Mouse (Mus musculus) megakaryocyte progenitor cell, adult 5-6 weeks (primary cell): ENCODE measurements around the gene Cpm. TPM values are rescaled to one million over a fixed set of nuclear protein-coding genes. Genes with fewer than 3 reads are reported as not detected.

ENCODE experiments used
- ATAC-seq: replicated peaks from 2 replicates; pipeline ENCODE4 v1.8.0; 2016; ENCODE audit warnings: mild to moderate bottlenecking, moderate TSS enrichment, inconsistent platforms; ENCODE audit not compliant: poor library complexity
- total RNA-seq, 2 experiments: library from RNA; stranded (forward) in 1 of 2; stranded (reverse) in 1 of 2; fragments of 157-497, 149-512 nt in 1 of 2; fragments of 200-1000 nt in 1 of 2; gene quantifications; 2 replicates each; pipeline versions ENCODE4 v1.2.3 to v1.2.4; 2015 to 2017

The Cpm gene
- total RNA-seq, 2 experiments from 2014 or later, result 0.17 TPM; not detected in 1

DNA sequence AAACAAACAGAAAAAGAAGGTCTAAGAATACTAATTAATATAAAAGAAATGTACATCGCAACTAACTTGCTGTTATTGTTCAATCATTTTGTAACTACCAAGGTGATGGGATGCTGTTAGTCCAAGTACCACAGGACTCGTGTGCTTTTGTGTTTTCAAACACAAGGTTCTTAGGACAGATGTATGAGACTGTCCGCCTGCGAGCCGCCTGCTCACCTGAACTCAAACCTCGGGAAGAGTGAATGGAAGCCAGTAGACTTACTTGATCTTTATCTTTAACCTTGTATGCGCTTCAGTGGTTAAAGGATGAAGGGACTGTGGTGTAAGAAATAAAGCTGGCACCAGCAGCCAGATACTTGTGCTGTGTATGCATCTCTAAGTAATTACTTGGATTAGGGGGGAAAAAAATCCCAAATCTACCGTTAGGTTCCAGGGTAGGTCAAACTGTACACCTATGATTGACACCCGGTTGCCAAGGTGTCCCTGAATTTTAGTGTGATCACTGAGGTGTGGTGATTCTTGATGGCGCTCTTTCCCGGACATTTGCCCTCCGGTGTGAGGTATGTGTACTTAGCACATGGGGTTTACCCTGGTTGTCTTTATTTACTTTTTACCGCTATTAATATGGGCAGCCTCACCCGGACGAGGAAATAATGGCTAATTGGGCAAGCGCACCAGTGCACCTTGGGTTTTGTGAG, 2.4 kb downstream of the Cpm start:
- ATAC-seq, result no peak

DNA sequence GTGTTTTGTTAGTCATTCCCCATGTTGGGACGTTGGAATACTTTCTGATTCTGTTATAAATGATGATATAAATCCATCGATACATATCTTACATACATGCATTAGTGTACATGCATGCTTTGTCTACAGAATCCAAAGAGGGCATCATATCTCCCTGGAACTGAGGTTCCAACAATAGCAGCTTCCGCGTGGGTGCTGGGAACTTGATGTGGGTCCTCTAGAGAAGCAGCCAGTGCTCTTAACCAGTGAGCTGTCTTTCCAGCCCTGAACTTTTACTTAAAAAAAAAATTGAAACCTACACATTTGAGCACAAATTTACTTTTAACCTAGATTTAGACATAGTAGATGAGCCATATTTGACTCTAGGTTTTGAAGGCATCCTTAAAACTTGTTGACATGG, 3.1 kb downstream of the Cpm start:
- no peak for ATAC-seq

GRCm38 (mm10) chr10:117633564-117634208, 4.4 kb downstream of the Cpm start:
- ATAC-seq, result no peak

DNA sequence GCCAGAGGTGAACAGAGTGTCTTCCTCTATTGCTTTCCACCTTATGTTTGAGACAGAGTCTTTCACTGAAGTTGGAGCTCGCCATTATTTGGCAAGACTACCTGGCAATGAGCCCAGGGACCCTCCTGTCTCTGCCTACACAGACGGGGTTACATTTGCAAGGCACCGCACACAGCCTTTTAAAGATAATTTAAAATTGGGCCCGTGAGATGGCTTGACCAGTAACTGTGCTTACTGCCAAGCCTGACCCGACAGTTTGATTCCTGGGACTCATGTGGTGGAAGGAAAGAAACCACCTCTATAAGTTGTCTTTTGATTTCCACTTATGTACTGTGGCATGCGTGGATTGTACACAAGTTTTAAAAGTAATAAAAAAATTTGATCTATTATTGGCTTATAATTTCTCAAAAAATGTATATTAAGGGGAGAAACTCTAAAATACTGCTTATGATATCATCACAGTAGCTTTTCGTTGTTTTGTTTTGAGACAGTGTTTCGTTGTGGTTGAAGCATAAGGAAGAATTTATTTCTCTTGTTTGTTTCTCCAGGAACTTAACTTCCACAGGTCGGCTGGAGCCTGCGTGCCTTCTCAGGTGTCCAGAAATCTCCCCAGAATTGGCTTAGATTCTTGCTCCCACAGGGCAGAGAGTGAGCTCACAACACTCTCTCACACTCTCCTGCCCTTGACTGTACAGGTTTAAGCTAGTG, 5.2 kb downstream of the Cpm start:
- no peak for ATAC-seq

GRCm38 (mm10) chr10:117635078-117635771, 5.9 kb downstream of the Cpm start:
- no peak for ATAC-seq

- no peak for ATAC-seq
Measured at GRCm38 (mm10) chr10:117635823-117636589, 6.7 kb downstream of the Cpm start.

- no peak; the same call in 1 of the 2 replicates for ATAC-seq
Measured at GRCm38 (mm10) chr10:117637062-117637744, 7.9 kb downstream of the Cpm start.

DNA sequence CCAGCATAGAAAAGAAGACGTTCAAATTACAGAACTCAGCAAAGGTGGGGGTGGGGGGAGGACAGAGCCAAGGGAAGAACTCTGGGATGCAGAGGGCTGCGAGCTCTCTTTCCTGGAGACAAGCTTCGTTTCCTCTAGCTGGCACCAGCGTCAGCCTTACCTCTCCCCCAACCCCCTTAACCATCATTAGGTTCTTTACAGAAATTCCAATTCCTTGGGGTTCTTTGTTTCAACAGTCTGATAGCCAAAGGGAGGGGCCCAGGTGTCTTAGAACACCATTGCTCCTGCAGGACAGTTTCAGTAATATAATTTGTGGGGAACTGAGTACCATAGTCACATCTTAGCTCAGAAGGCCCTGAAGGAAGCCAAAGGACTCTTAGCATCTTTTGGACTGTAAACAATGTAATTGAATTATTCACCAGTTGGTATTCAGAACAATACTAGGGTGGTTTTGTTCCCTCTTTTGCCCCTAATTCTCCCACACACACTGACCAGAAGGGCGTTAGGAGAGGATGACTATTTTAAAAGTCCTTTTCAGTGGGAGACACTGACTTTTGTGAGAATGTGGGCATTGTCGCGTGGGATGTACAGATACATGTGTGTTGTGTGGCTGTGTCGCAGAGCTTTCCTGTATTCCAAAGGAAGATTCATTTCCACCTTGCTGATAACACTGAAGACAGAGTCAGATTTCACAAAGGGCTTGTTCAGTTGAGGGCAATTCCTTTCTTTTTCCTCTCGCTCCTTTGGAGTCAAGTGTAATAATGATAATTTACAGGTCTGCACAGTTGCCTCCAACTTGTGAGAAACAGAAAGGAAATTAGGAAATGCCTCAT, 8.7 kb downstream of the Cpm start:
- ATAC-seq, result no peak

- no peak for ATAC-seq
Measured at GRCm38 (mm10) chr10:117638578-117639220, 9.4 kb downstream of the Cpm start.

DNA sequence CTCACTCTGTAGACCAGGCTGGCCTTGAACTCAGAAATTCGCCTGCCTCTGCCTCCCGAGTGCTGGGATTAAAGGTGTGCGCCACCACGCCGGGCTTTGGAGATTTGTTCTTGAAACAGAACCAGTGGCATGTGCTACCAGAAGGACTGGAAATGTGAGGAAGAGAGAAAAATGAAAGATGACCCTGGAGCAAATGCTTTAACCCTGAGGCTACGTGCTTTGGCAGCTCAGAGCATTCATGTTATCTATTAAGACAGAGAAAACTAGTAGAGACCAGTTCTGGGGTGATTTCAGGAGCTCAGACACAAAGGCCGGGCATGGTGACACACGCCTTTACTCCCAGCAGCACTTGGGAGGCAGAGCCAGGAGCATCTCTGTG, 9.9 kb downstream of the Cpm start:
- no peak for ATAC-seq

GRCm38 (mm10) chr10:117639899-117640594, 10.7 kb downstream of the Cpm start:
- peak; percentile 81 for ATAC-seq

DNA sequence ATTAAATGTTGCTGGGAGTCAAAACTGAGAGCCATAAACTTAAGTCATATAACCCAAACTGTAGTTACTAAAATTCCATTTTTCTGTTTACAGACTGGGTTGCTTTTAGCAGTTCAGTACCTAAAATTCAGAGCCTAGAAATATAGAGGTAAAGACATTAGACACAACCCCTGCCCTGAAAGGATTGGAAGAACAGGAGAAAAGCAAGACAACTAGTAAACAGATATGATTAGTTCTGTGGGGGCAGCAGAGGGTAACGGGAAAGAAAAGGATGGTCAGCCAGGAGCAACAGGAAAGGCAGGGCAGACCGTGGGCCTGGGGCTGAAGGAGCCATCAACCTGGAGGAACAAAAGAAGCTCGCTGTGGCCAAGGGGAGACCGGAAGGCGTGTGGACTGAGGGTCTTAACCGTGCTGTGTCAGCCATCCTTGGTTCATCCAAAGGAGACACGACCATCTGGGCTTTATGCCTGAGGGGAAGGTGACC, 11.3 kb downstream of the Cpm start:
- no peak for ATAC-seq

DNA sequence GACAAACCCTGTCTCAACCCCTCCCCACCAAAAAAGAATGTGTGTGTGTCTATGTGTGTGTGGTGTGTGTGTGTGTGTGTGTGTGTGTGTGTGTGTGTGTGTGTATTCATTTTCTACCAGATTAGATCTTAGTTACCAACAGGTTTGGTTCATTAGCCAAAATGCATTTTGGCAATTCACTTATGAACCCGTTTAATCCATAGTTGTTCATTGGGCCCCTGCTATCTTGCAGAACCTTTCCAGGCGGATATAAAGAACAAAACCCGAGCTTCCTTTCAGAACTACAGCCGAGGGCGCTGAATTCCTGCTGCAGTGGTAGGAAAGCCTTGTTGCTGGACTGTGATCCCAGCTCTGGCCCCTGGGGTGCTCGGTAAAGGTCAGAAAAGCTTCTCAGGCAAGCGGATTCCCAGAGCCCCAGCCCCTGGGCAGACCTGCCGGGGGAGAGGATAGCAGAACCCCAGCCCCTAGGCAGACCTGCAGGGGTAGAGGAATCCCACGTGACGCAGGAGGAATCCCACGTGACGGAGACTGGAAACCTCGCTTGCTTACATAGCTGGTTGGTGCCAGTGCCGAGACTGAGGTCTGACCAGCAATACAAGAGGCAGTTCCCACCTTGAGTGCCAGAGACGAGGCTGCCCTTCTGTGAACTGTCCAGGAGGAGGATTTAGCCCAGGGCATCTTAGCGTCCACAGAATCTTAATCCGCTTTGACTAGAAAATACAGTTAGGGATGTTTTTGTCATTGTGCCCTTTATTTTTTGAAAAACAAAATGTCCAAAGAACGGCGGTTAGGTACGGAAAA, 12.3 kb downstream of the Cpm start:
- ATAC-seq, result no peak

- ATAC-seq, result no peak
Measured at GRCm38 (mm10) chr10:117642201-117642450, 12.8 kb downstream of the Cpm start.

- no peak for ATAC-seq
Measured at GRCm38 (mm10) chr10:117642491-117643262, 13.4 kb downstream of the Cpm start.

DNA sequence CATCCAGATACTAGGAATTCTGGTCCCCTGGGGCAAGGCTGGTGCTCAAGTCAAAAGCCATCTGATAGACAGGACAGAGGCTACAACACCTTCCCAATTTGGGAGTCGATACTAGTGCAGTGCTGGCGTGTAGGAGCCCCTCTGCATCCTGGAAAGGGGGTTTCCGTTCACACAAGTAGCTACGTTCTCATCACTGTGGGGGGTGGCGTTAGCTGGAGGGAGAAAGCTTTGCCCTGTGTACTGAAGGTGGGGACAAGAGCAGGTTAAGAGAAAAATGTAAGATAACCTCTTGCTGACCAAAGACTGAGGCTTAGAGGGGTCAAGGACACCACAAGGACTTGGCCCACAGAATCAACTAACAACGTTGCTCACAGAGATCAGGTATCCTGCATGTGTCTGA, 14.0 kb downstream of the Cpm start:
- ATAC-seq, result no peak
